14 mouse cellular contexts compared by ENCODE assay signal in the genomic region with DNA sequence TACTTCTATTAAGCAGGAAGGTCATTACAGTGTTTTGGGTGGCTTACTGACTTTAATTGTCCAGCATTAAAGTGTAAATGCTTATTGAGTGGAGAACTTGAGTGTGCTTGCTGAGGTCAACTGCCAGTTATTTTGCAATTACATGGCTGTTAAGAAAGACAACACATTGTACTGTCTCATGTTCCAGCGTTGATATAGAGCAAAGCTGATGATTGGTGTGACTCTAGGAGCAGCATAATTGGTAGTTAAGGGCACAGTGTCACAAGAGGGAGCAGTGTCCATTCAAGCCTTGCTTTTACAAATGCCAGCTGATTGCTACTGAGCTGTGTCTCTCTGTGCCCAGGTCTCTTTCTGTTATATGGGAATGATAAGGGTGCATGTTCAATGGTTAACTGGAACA.
"Had no signal": no experiment of that assay in that cellular context is flagged by ENCODE, and none has a peak within 500 bp of the region (broad histone marks: within the 10 kb centered on the region; RNA-seq: fewer than 3 reads in every experiment).

No protein-coding gene starts in this region.

- DNase-seq: lung, adult 18-20 months; lung, embryonic 14.5 days; lung, postnatal 10 days; lung, postnatal 4 days; right cerebral cortex, postnatal 14 days; spleen, adult 18-20 months; thymus, adult 18-20 months; thymus, postnatal 14 days; thymus, postnatal 36 days had no signal

- H3K9me3 ChIP-seq: megakaryocyte, embryonic 14.5 days; midbrain, embryonic 13.5 days; midbrain, embryonic 15.5 days; neural tube, embryonic 12.5 days had no signal

- H3K4me3 ChIP-seq: megakaryocyte, embryonic 14.5 days; midbrain, embryonic 13.5 days; midbrain, embryonic 15.5 days; neural tube, embryonic 12.5 days had no signal

- H3K4me2 ChIP-seq: lung, embryonic 14.5 days; midbrain, embryonic 11.5 days; midbrain, embryonic 13.5 days; midbrain, embryonic 15.5 days; neural tube, embryonic 12.5 days had no signal

- H3K4me1 ChIP-seq: midbrain, embryonic 13.5 days; midbrain, embryonic 15.5 days; neural tube, embryonic 12.5 days had no signal

- H3K36me3 ChIP-seq: midbrain, embryonic 13.5 days; midbrain, embryonic 15.5 days; neural tube, embryonic 12.5 days had no signal

- H3K27ac ChIP-seq: midbrain, embryonic 13.5 days; midbrain, embryonic 15.5 days; neural tube, embryonic 12.5 days had no signal

- H3K27me3 ChIP-seq: megakaryocyte, embryonic 14.5 days; midbrain, embryonic 13.5 days; midbrain, embryonic 15.5 days; neural tube, embryonic 12.5 days had no signal

- ATAC-seq: midbrain, embryonic 13.5 days; midbrain, embryonic 15.5 days had no signal

- H3K9ac ChIP-seq: lung, embryonic 14.5 days; midbrain, embryonic 13.5 days; midbrain, embryonic 15.5 days; neural tube, embryonic 12.5 days had no signal
